Mouse (Mus musculus) forebrain, embryonic 14.5 days (tissue): ENCODE results near the gene Thg1l. TPM values are rescaled to one million over a fixed set of nuclear protein-coding genes. Genes with fewer than 3 reads are reported as not detected.

Source experiments
- ATAC-seq: fragments of 200-750 bp; cut with Nextera tagmentation; 2 replicates; pipeline ENCODE4 v1.8.0; 2017; ENCODE audit warnings: mild to moderate bottlenecking, moderate library complexity
- DNase-seq: peaks from one replicate; pipeline ENCODE4 v3.0.0-alpha.2; 2015; ENCODE audit warnings: low spot score
- H3K27ac ChIP-seq: fragments of 300-500 bp; sonication (generic); 2 replicates; pipeline ENCODE4 v1.5.1; 2014; ENCODE audit warnings: low read depth, mild to moderate bottlenecking, control low read depth, low read length, moderate library complexity
- H3K27me3 ChIP-seq: fragments of 300-500 bp; sonication (generic); replicated peaks from 2 replicates; pipeline ENCODE4 v1.6.1; 2014; ENCODE audit warnings: low read length, control low read depth, mixed read lengths; ENCODE audit not compliant: control insufficient read depth, insufficient read depth
- H3K36me3 ChIP-seq: fragments of 300-500 bp; sonication (generic); 2 replicates; pipeline ENCODE4 v1.6.1; 2014; ENCODE audit warnings: low read length, control low read depth; ENCODE audit not compliant: control insufficient read depth, insufficient read depth
- H3K4me1 ChIP-seq: fragments of 300-500 bp; sonication (generic); 2 replicates; pipeline ENCODE4 v1.6.1; 2014; ENCODE audit warnings: antibody characterized with exemption, low read length, control low read depth; ENCODE audit not compliant: control insufficient read depth, insufficient read depth
- H3K4me2 ChIP-seq: fragments of 300-500 bp; sonication (generic); 2 replicates; pipeline ENCODE4 v1.6.1; 2014; ENCODE audit warnings: mild to moderate bottlenecking, control low read depth, low read length
- H3K4me3 ChIP-seq: fragments of 300-500 bp; sonication (generic); 2 replicates; pipeline ENCODE4 v1.5.1; 2014; ENCODE audit warnings: low read depth, low read length, control low read depth
- H3K9ac ChIP-seq: fragments of 300-500 bp; sonication (generic); 2 replicates; pipeline ENCODE4 v1.6.1; 2014; ENCODE audit warnings: mild to moderate bottlenecking, low read length, control low read depth, moderate library complexity
- H3K9me3 ChIP-seq: fragments of 300-500 bp; sonication (generic); replicated peaks from 2 replicates; pipeline ENCODE4 v1.6.1; 2016; ENCODE audit warnings: low read length, control low read depth, mixed read lengths; ENCODE audit not compliant: control insufficient read depth
- WGBS: fragments of 180-500 bp; shearing (Covaris S2); extraction: QIAGEN DNeasy Blood & Tissue Kit; methylation state at CpG from one replicate; pipeline ENCODE4 v1.1.7; 2014; 5-methylcytosine and 5-hydroxymethylcytosine counted together
- polyA plus RNA-seq: library from polyadenylated mRNA; unstranded; fragments of >200 nt; fragmentation: Nextera tagmentation; extraction: Ambion mirVana; gene quantifications from 2 replicates; pipeline ENCODE4 v1.2.1, GENCODE M21; 2014

Thg1l gene
- polyA plus RNA-seq, 1 experiment from 2014 or later: 9.4 TPM

GRCm38 (mm10) chr11:45968466-45968865 lies 13.2 kb upstream of the Thg1l start:
- ATAC-seq: no peak

GRCm38 (mm10) chr11:45966896-45967295 lies 11.6 kb upstream of the Thg1l start:
- Histone ChIP-seq H3K36me3 (no peaks in the 10 kb centered on the region), H3K4me1 (no peaks in the 10 kb centered on the region), H3K27me3 (no peaks in the 10 kb centered on the region), H3K9ac (no peak overlapping the region), H3K27ac (no peak overlapping the region), H3K9me3 (no peaks in the 10 kb centered on the region), H3K4me3 (no peak overlapping the region), H3K4me2 (no peak overlapping the region)
- DNase-seq (no peak), ATAC-seq (no peak)
- WGBS: 84% methylated on average over 4 of the region's 4 CpGs

More at GRCm38 (mm10) chr11:45968466-45968865, 13.2 kb upstream of the Thg1l start:
- WGBS: 90% methylated on average over 3 of the region's 3 CpGs
- Histone ChIP-seq H3K9me3 (no peaks in the 10 kb centered on the region), H3K9ac (no peak overlapping the region), H3K36me3 (no peaks in the 10 kb centered on the region), H3K4me2 (no peak overlapping the region), H3K27me3 (no peaks in the 10 kb centered on the region), H3K4me3 (no peak overlapping the region), H3K27ac (no peak overlapping the region), H3K4me1 (no peaks in the 10 kb centered on the region)
- DNase-seq: no peak

GRCm38 (mm10) chr11:45960003-45960402 lies 4.7 kb upstream of the Thg1l start:
- Histone ChIP-seq H3K4me2 (no peak overlapping the region), H3K27ac (no peak overlapping the region), H3K9me3 (no peaks in the 10 kb centered on the region), H3K27me3 (no peaks in the 10 kb centered on the region), H3K4me1 (no peaks in the 10 kb centered on the region), H3K36me3 (no peaks in the 10 kb centered on the region), H3K9ac (no peak overlapping the region), H3K4me3 (no peak overlapping the region)
- WGBS: 84% methylated on average over 5 of the region's 5 CpGs
- no peak for ATAC-seq
- DNase-seq: no peak

GRCm38 (mm10) chr11:45959598-45959997 lies 4.3 kb upstream of the Thg1l start:
- Histone ChIP-seq H3K4me1 (peaks cover 3% of the 10 kb centered on the region), H3K36me3 (no peaks in the 10 kb centered on the region), H3K27ac (no peak overlapping the region), H3K4me2 (no peak overlapping the region), H3K9me3 (no peaks in the 10 kb centered on the region), H3K4me3 (no peak overlapping the region), H3K9ac (no peak overlapping the region), H3K27me3 (no peaks in the 10 kb centered on the region)
- ATAC-seq: no peak
- 79% methylated on average over 3 of the region's 3 CpGs for WGBS
- no peak for DNase-seq

- no peak for DNase-seq
- H3K4me3 ChIP-seq: no peak overlapping the region
- H3K36me3 ChIP-seq: peaks cover 29% of the 10 kb centered on the region
- 84% methylated on average over 2 of the region's 2 CpGs for WGBS
- H3K4me2 ChIP-seq: no peak overlapping the region
- peaks cover 15% of the 10 kb centered on the region for H3K4me1 ChIP-seq
- H3K27me3 ChIP-seq: no peaks in the 10 kb centered on the region
- H3K9ac ChIP-seq: no peak overlapping the region
- ATAC-seq: no peak
- no peaks in the 10 kb centered on the region for H3K9me3 ChIP-seq
- no peak overlapping the region for H3K27ac ChIP-seq
Observed at GRCm38 (mm10) chr11:45947491-45947890, 7.8 kb downstream of the Thg1l start.

GRCm38 (mm10) chr11:45946796-45947195 lies 8.5 kb downstream of the Thg1l start:
- no peak overlapping the region for H3K9ac ChIP-seq
- H3K9me3 ChIP-seq: no peaks in the 10 kb centered on the region
- no peaks in the 10 kb centered on the region for H3K27me3 ChIP-seq
- WGBS: 71% methylated on average over 4 of the region's 4 CpGs
- DNase-seq (no peak), ATAC-seq (no peak)
- peaks cover 26% of the 10 kb centered on the region for H3K36me3 ChIP-seq
- peaks cover 15% of the 10 kb centered on the region for H3K4me1 ChIP-seq
- no peak overlapping the region for H3K4me2 ChIP-seq
- no peak overlapping the region for H3K27ac ChIP-seq
- no peak overlapping the region for H3K4me3 ChIP-seq

- DNase-seq: peak; percentile 94
- Histone ChIP-seq H3K4me2 (peak within 1 kb of the TSS; percentile 88), H3K4me3 (peak within 1 kb of the TSS; percentile 86), H3K36me3 (peaks cover 12% of the 10 kb centered on the region), H3K27ac (peak within 1 kb of the TSS; percentile 48), H3K4me1 (peaks cover 15% of the 10 kb centered on the region), H3K9me3 (no peaks in the 10 kb centered on the region), H3K9ac (peak within 1 kb of the TSS; percentile 84), H3K27me3 (no peaks in the 10 kb centered on the region)
- ATAC-seq: peak; percentile 90
- under 1% methylated on average over 52 of the region's 55 CpGs for WGBS
Observed at GRCm38 (mm10) chr11:45944643-45945156, 10.6 kb downstream of the Thg1l start, which contains the start of gene Lsm11. Lsm11 (minus strand) TSS chr11:45944935.

- peak overlapping the region; percentile 84 for H3K9ac ChIP-seq
- ATAC-seq: peak; percentile 54
- WGBS: under 1% methylated on average over 49 of the region's 49 CpGs
- peak overlapping the region; percentile 88 for H3K4me2 ChIP-seq
- peak overlapping the region; percentile 86 for H3K4me3 ChIP-seq
- DNase-seq: peak; percentile 59
- H3K9me3 ChIP-seq: no peaks in the 10 kb centered on the region
- H3K36me3 ChIP-seq: peaks cover 8% of the 10 kb centered on the region; the same call in 1 of the 2 replicates
- peaks cover 15% of the 10 kb centered on the region for H3K4me1 ChIP-seq
- H3K27me3 ChIP-seq: no peaks in the 10 kb centered on the region
- peak overlapping the region; percentile 48 for H3K27ac ChIP-seq
Observed at GRCm38 (mm10) chr11:45943891-45944642, 11.2 kb downstream of the Thg1l start.

- H3K36me3 ChIP-seq: peaks cover 8% of the 10 kb centered on the region; the same call in 1 of the 2 replicates
- peak overlapping the region; percentile 86 for H3K4me3 ChIP-seq
- peak overlapping the region; percentile 17; the same call in 1 of the 2 replicates for H3K27ac ChIP-seq
- H3K9ac ChIP-seq: peak overlapping the region; percentile 84
- no peaks in the 10 kb centered on the region for H3K27me3 ChIP-seq
- H3K4me2 ChIP-seq: peak overlapping the region; percentile 88
- ATAC-seq (peak; percentile 30; the same call in 1 of the 2 replicates), DNase-seq (peak; percentile 67)
- H3K4me1 ChIP-seq: peaks cover 15% of the 10 kb centered on the region
- H3K9me3 ChIP-seq: no peaks in the 10 kb centered on the region
- WGBS: 39% methylated on average over 7 of the region's 7 CpGs
Observed at GRCm38 (mm10) chr11:45943108-45943705, 12.1 kb downstream of the Thg1l start.
